Mouse (Mus musculus) forebrain, embryonic 14.5 days (tissue): ENCODE data around the gene Neurog1. TPM values are rescaled to one million over a fixed set of nuclear protein-coding genes. Genes with fewer than 3 reads are reported as not detected.

ENCODE experiments used
- ATAC-seq: fragments of 200-750 bp; cut with Nextera tagmentation; 2 replicates; pipeline ENCODE4 v1.8.0; 2017; ENCODE audit warnings: mild to moderate bottlenecking, moderate library complexity
- DNase-seq: peaks from one replicate; pipeline ENCODE4 v3.0.0-alpha.2; 2015; ENCODE audit warnings: low spot score
- H3K27ac ChIP-seq: fragments of 300-500 bp; sonication (generic); 2 replicates; pipeline ENCODE4 v1.5.1; 2014; ENCODE audit warnings: low read depth, mild to moderate bottlenecking, control low read depth, low read length, moderate library complexity
- H3K27me3 ChIP-seq: fragments of 300-500 bp; sonication (generic); replicated peaks from 2 replicates; pipeline ENCODE4 v1.6.1; 2014; ENCODE audit warnings: low read length, control low read depth, mixed read lengths; ENCODE audit not compliant: control insufficient read depth, insufficient read depth
- H3K36me3 ChIP-seq: fragments of 300-500 bp; sonication (generic); 2 replicates; pipeline ENCODE4 v1.6.1; 2014; ENCODE audit warnings: low read length, control low read depth; ENCODE audit not compliant: control insufficient read depth, insufficient read depth
- H3K4me1 ChIP-seq: fragments of 300-500 bp; sonication (generic); 2 replicates; pipeline ENCODE4 v1.6.1; 2014; ENCODE audit warnings: antibody characterized with exemption, low read length, control low read depth; ENCODE audit not compliant: control insufficient read depth, insufficient read depth
- H3K4me2 ChIP-seq: fragments of 300-500 bp; sonication (generic); 2 replicates; pipeline ENCODE4 v1.6.1; 2014; ENCODE audit warnings: mild to moderate bottlenecking, control low read depth, low read length
- H3K4me3 ChIP-seq: fragments of 300-500 bp; sonication (generic); 2 replicates; pipeline ENCODE4 v1.5.1; 2014; ENCODE audit warnings: low read depth, low read length, control low read depth
- H3K9ac ChIP-seq: fragments of 300-500 bp; sonication (generic); 2 replicates; pipeline ENCODE4 v1.6.1; 2014; ENCODE audit warnings: mild to moderate bottlenecking, low read length, control low read depth, moderate library complexity
- H3K9me3 ChIP-seq: fragments of 300-500 bp; sonication (generic); replicated peaks from 2 replicates; pipeline ENCODE4 v1.6.1; 2016; ENCODE audit warnings: low read length, control low read depth, mixed read lengths; ENCODE audit not compliant: control insufficient read depth
- WGBS: fragments of 180-500 bp; shearing (Covaris S2); extraction: QIAGEN DNeasy Blood & Tissue Kit; methylation state at CpG from one replicate; pipeline ENCODE4 v1.1.7; 2014; 5-methylcytosine and 5-hydroxymethylcytosine counted together
- polyA plus RNA-seq: library from polyadenylated mRNA; unstranded; fragments of >200 nt; fragmentation: Nextera tagmentation; extraction: Ambion mirVana; gene quantifications from 2 replicates; pipeline ENCODE4 v1.2.1, GENCODE M21; 2014

Neurog1 gene
- polyA plus RNA-seq, 1 experiment from 2014 or later: 4.3 TPM

GRCm38 (mm10) chr13:56216090-56216489 lies 35.9 kb downstream of the Neurog1 start:
- no peak overlapping the region for H3K27ac ChIP-seq
- no peak overlapping the region for H3K9ac ChIP-seq
- no peak overlapping the region for H3K4me3 ChIP-seq
- no peaks in the 10 kb centered on the region; the same call in 1 of the 2 replicates for H3K27me3 ChIP-seq
- 6% methylated on average over 4 of the region's 4 CpGs for WGBS
- H3K4me2 ChIP-seq: no peak overlapping the region
- peaks cover 12% of the 10 kb centered on the region for H3K4me1 ChIP-seq
- DNase-seq (no peak), ATAC-seq (no peak)
- peaks cover under 1% of the 10 kb centered on the region; the same call in 1 of the 2 replicates for H3K9me3 ChIP-seq
- no peaks in the 10 kb centered on the region for H3K36me3 ChIP-seq

DNA sequence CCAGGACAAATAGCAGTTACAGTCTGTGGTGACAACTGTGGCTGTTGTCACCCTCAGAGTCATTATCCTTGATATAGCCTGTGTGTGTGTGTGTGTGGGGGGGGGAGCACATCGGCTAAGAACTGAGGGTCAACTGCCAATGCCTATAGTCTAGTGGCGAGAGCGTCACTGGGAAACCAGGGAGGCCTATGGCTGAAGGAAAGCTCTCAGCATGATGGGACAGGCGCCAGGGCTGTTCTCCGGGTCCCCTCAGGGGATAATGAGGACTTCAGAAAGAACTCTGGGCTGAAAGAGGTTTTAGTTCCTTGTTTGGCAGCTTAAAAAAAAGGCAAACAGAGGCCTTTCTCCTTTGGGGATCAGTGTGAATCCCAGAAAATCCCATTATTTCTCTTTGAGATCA lies 37.3 kb downstream of the Neurog1 start:
- H3K36me3 ChIP-seq: no peaks in the 10 kb centered on the region
- DNase-seq: peak; percentile 72
- no peak overlapping the region for H3K4me2 ChIP-seq
- H3K4me3 ChIP-seq: no peak overlapping the region
- H3K9ac ChIP-seq: no peak overlapping the region
- peaks cover 3% of the 10 kb centered on the region; the same call in 1 of the 2 replicates for H3K9me3 ChIP-seq
- H3K27ac ChIP-seq: no peak overlapping the region
- H3K27me3 ChIP-seq: no peaks in the 10 kb centered on the region; the same call in 1 of the 2 replicates
- ATAC-seq: peak; percentile 52; the same call in 1 of the 2 replicates
- peaks cover 10% of the 10 kb centered on the region for H3K4me1 ChIP-seq
- WGBS: 3% methylated on average over 5 of the region's 5 CpGs

DNA sequence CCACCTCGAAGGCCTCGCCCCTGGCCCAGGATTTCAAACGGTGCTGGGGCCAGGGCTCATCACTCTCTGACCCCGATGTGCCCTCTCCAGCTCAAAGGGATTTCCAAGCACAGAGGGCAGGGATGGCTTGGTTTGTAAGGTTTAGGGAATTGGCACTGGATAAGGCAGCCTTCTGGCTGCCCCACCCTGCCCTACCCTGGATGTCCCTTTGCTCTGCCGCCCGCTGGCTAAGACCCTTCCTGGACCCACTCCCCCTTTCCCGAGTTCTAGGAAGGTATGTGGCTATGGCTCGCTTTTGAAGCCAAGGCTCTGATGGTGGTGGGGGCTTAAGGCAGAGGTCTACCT lies 42.9 kb downstream of the Neurog1 start:
- DNase-seq (no peak), ATAC-seq (no peak)
- peak overlapping the region; percentile 45 for H3K27ac ChIP-seq
- H3K4me1 ChIP-seq: peaks cover 17% of the 10 kb centered on the region
- 12% methylated on average over 8 of the region's 8 CpGs for WGBS
- H3K4me3 ChIP-seq: no peak overlapping the region
- H3K9ac ChIP-seq: no peak overlapping the region
- H3K27me3 ChIP-seq: peaks cover 5% of the 10 kb centered on the region; the same call in 1 of the 2 replicates
- H3K9me3 ChIP-seq: peaks cover 3% of the 10 kb centered on the region; the same call in 1 of the 2 replicates
- no peaks in the 10 kb centered on the region for H3K36me3 ChIP-seq
- peak overlapping the region; percentile 41 for H3K4me2 ChIP-seq

- no peak overlapping the region for H3K9ac ChIP-seq
- H3K4me3 ChIP-seq: no peak overlapping the region
- DNase-seq: peak; percentile 81
- H3K4me1 ChIP-seq: peaks cover 17% of the 10 kb centered on the region
- H3K27ac ChIP-seq: peak overlapping the region; percentile 68
- peaks cover 3% of the 10 kb centered on the region; the same call in 1 of the 2 replicates for H3K9me3 ChIP-seq
- 1% methylated on average over 31 of the region's 35 CpGs for WGBS
- peaks cover 5% of the 10 kb centered on the region; the same call in 1 of the 2 replicates for H3K27me3 ChIP-seq
- H3K36me3 ChIP-seq: no peaks in the 10 kb centered on the region
- H3K4me2 ChIP-seq: peak overlapping the region; percentile 41
- peak; percentile 96 for ATAC-seq
These were observed 43.5 kb downstream of the Neurog1 start for GRCm38 (mm10) chr13:56208225-56209066.

Other genes starting within 250 kb of the Neurog1 start
- gene H2afy, start 115.8 kb downstream of the Neurog1 start, polyA plus RNA-seq: 422 and 438 TPM in 2 replicates
- gene Tifab, start 73.3 kb downstream of the Neurog1 start, polyA plus RNA-seq: 0.42 and 0.58 TPM in 2 replicates
- gene Cxcl14, start 44.4 kb upstream of the Neurog1 start, polyA plus RNA-seq: 8.1 and 10.8 TPM in 2 replicates
- not detected in 2 replicates for gene Gm3045, start 174.4 kb upstream of the Neurog1 start, polyA plus RNA-seq
- gene Slc25a48, start 186.2 kb upstream of the Neurog1 start, polyA plus RNA-seq: 0.06 TPM in 2 replicates
- not detected in 2 replicates for gene Il9, start 230.1 kb upstream of the Neurog1 start, polyA plus RNA-seq